Mouse (Mus musculus) brain, adult 10 weeks (tissue): ENCODE results near the gene Olfr536. TPM values are rescaled to one million over a fixed set of nuclear protein-coding genes. Genes with fewer than 3 reads are reported as not detected.

ENCODE experiments used
- polyA plus RNA-seq: library from polyadenylated mRNA; stranded (reverse); fragments of 350-450 nt; fragmentation: Illumina TruSeq; extraction: RNeasy Lipid Tissue Mini Kit (QIAGEN cat#74804); gene quantifications from one replicate; pipeline ENCODE4 v1.2.3, GENCODE M21; 2015; ENCODE audit warnings: low read depth, low replicate concordance

The Olfr536 gene
- not detected for polyA plus RNA-seq

DNA sequence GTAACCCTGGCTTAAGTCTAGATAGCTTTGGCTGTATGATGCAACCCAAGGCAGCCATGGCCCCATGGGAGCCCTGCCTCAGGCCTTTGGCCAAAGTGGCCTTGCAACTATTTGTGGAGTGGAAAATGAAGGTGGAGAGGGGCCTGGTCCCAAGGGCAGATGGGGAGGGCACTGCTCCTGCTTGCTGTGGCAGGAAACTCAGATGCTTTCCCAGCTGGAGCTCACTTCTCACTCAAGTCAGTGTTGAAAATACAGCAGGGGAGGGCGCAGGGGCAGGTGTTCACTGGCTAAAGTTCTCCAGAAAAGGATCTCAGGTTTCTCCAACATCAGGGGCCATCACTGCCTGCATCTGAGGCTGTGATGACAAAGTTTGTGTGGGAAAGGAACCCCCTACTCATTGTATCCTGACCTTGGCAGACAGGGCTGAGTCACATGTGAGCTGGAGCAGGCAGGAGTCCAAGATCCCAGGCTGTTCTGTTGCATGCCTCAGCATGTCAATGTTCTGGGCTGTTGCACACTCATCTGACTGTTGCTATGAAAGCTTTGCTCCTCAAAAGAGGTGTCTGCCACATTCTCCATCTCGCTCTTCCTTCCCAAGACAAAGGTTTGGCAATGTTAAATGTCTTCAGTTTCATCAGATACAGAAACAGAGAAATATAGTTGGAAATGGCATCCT, at the start of gene Olfr536:
TSS of gene Olfr536 (minus strand) at position 51 of the 676 bp plus-strand sequence.

GRCm38 (mm10) chr7:140483916-140484315, 23.3 kb downstream of the Olfr536 start, which contains the start of gene Olfr535:
TSS of gene Olfr535 (plus strand) at chr7:140484216.

GRCm38 (mm10) chr7:140463070-140463469, 44.1 kb downstream of the Olfr536 start, which contains the start of gene Olfr533:
TSS of gene Olfr533 (plus strand) at chr7:140463370.

Other genes with a start within 250 kb of the Olfr536 start
- gene Olfr525, start 186.5 kb downstream of the Olfr536 start, polyA plus RNA-seq, result not detected
- gene Olfr527, start 173.4 kb downstream of the Olfr536 start, polyA plus RNA-seq, result not detected
- gene Olfr60, start 145.7 kb downstream of the Olfr536 start, polyA plus RNA-seq, result not detected
- gene Olfr530, start 131.1 kb downstream of the Olfr536 start, polyA plus RNA-seq, result not detected
- not detected for gene Olfr531, start 104.5 kb downstream of the Olfr536 start, polyA plus RNA-seq
- gene Olfr532, start 85.8 kb downstream of the Olfr536 start, polyA plus RNA-seq, result not detected
- gene Olfr533, start 44.0 kb downstream of the Olfr536 start, polyA plus RNA-seq, result not detected
- gene Olfr535, start 23.2 kb downstream of the Olfr536 start, polyA plus RNA-seq, result not detected
- not detected for gene Olfr538, start 60.5 kb upstream of the Olfr536 start, polyA plus RNA-seq
- not detected for gene Olfr46, start 93.9 kb upstream of the Olfr536 start, polyA plus RNA-seq
- gene Olfr61, start 121.6 kb upstream of the Olfr536 start, polyA plus RNA-seq, result not detected
- gene Olfr53, start 139.1 kb upstream of the Olfr536 start, polyA plus RNA-seq, result not detected
- not detected for gene Olfr539, start 152.5 kb upstream of the Olfr536 start, polyA plus RNA-seq
- gene Olfr45, start 174.6 kb upstream of the Olfr536 start, polyA plus RNA-seq, result not detected
- gene Olfr541, start 189.9 kb upstream of the Olfr536 start, polyA plus RNA-seq, result not detected